Mouse (Mus musculus) cortical plate, adult 2 months (tissue): ENCODE results near the gene Kctd15.

ENCODE experiments used
- CTCF ChIP-seq: fragments of 200-500 bp; IDR thresholded peaks from 2 replicates; pipeline ENCODE4 v1.5.1; 2011; ENCODE audit warnings: mild to moderate bottlenecking, control low read depth, low read length; ENCODE audit not compliant: insufficient read depth; ENCODE audit errors: extremely low read depth
- POLR2A ChIP-seq: fragments of 200-500 bp; IDR thresholded peaks from 2 replicates; pipeline ENCODE4 v1.6.1; 2011; ENCODE audit warnings: mild to moderate bottlenecking, low read length, control low read depth; ENCODE audit not compliant: insufficient read depth; ENCODE audit errors: extremely low read depth

- TF ChIP-seq CTCF (no peak), POLR2A (no peak)
Observed at GRCm38 (mm10) chr7:34699888-34700287, 43.4 kb upstream of the Kctd15 start.
